Mouse (Mus musculus) heart, embryonic 14.5 days (tissue): ENCODE data around the gene Naip2. TPM values are rescaled to one million over a fixed set of nuclear protein-coding genes. Genes with fewer than 3 reads are reported as not detected.
"Not testable (repeated sequence)": the region's sequence is repeated elsewhere in the genome, so short reads cannot be mapped to it uniquely, and the experiment has no call there.

Experiments
- ATAC-seq: fragments of 200-750 bp; cut with Nextera tagmentation; 2 replicates; pipeline ENCODE4 v1.8.0; 2017; ENCODE audit warnings: low read depth, moderate TSS enrichment; ENCODE audit not compliant: insufficient number of reproducible peaks, insufficient read depth, low FRiP score
- H3K27ac ChIP-seq, 2 experiments: fragments of 200-500 bp in 1 of 2; fragments of 300-500 bp in 1 of 2; sonication (generic) in 1 of 2; replicated peaks in 1 of 2; 2 replicates each; pipeline ENCODE4 v1.5.1; 2012 to 2014; ENCODE audit warnings: low read depth in 2 of 2, low read length in 2 of 2, control low read depth in 1 of 2, mild to moderate bottlenecking in 1 of 2, mixed read lengths in 1 of 2; ENCODE audit not compliant: control insufficient read depth in 1 of 2, insufficient read depth in 1 of 2
- H3K27me3 ChIP-seq: fragments of 300-500 bp; sonication (generic); 2 replicates; pipeline ENCODE4 v1.6.1; 2014; ENCODE audit warnings: mild to moderate bottlenecking, low read length, control low read depth; ENCODE audit not compliant: control insufficient read depth, insufficient read depth
- H3K36me3 ChIP-seq: fragments of 300-500 bp; sonication (generic); 2 replicates; pipeline ENCODE4 v1.6.1; 2014; ENCODE audit warnings: mild to moderate bottlenecking, control low read depth, low read length, mixed read lengths; ENCODE audit not compliant: control insufficient read depth, insufficient read depth
- H3K4me1 ChIP-seq, 2 experiments: fragments of 200-500 bp in 1 of 2; fragments of 300-500 bp in 1 of 2; sonication (generic) in 1 of 2; 2 replicates each; pipeline ENCODE4 v1.6.1; 2012 to 2014; ENCODE audit warnings: low read length in 2 of 2, control low read depth in 1 of 2, mixed read lengths in 1 of 2; ENCODE audit not compliant: control insufficient read depth in 2 of 2, insufficient read depth in 2 of 2
- H3K4me2 ChIP-seq: fragments of 300-500 bp; sonication (generic); 2 replicates; pipeline ENCODE4 v1.6.1; 2014; ENCODE audit warnings: mild to moderate bottlenecking, low read length
- H3K4me3 ChIP-seq, 2 experiments: fragments of 200-500 bp in 1 of 2; fragments of 300-500 bp in 1 of 2; sonication (generic) in 1 of 2; 2 replicates each; pipeline ENCODE4 v1.5.1; 2012 to 2014; ENCODE audit warnings: low read length in 2 of 2, mild to moderate bottlenecking in 2 of 2, control low read depth in 1 of 2, low read depth in 1 of 2, moderate library complexity in 1 of 2; ENCODE audit not compliant: control insufficient read depth in 1 of 2, insufficient read depth in 1 of 2
- H3K9ac ChIP-seq: fragments of 300-500 bp; sonication (generic); 2 replicates; pipeline ENCODE4 v1.6.1; 2014; ENCODE audit warnings: mild to moderate bottlenecking, low read length
- H3K9me3 ChIP-seq: fragments of 300-500 bp; sonication (generic); 2 replicates; pipeline ENCODE4 v1.6.1; 2016; ENCODE audit warnings: low read length, control low read depth; ENCODE audit not compliant: control insufficient read depth
- WGBS: fragments of 180-500 bp; shearing (Covaris S2); extraction: QIAGEN DNeasy Blood & Tissue Kit; methylation state at CpG from one replicate; pipeline ENCODE4 v1.1.7; 2014; 5-methylcytosine and 5-hydroxymethylcytosine counted together
- polyA plus RNA-seq: library from polyadenylated mRNA; unstranded; fragments of >200 nt; fragmentation: Nextera tagmentation; extraction: Ambion mirVana; gene quantifications from 2 replicates; pipeline ENCODE4 v1.2.1, GENCODE M21; 2014

The Naip2 gene
- polyA plus RNA-seq = 0.23 and 0.24 TPM in 2 replicates

GRCm38 (mm10) chr13:100201659-100202333 is at the start of gene Naip2:
Gene Naip2 (minus strand): TSS chr13:100202092.
- H3K4me2 ChIP-seq, H3K27ac ChIP-seq, H3K36me3 ChIP-seq, ATAC-seq, H3K4me3 ChIP-seq, H3K4me1 ChIP-seq, H3K9ac ChIP-seq, H3K27me3 ChIP-seq, H3K9me3 ChIP-seq: not testable (repeated sequence)
- WGBS = 44% methylated on average over 3 of the region's 3 CpGs

- not testable (repeated sequence) for H3K36me3 ChIP-seq, H3K9me3 ChIP-seq, H3K27ac ChIP-seq, H3K27me3 ChIP-seq, H3K9ac ChIP-seq, H3K4me3 ChIP-seq, H3K4me1 ChIP-seq, ATAC-seq, H3K4me2 ChIP-seq
- WGBS = 61% methylated on average over 5 of the region's 5 CpGs
Observed at GRCm38 (mm10) chr13:100246896-100247519, 45.1 kb upstream of the Naip2 start.

- ATAC-seq, H3K4me1 ChIP-seq, H3K9ac ChIP-seq, H3K27me3 ChIP-seq, H3K9me3 ChIP-seq, H3K4me2 ChIP-seq, H3K36me3 ChIP-seq, H3K27ac ChIP-seq, H3K4me3 ChIP-seq: not testable (repeated sequence)
- 70% methylated on average over 4 of the region's 4 CpGs for WGBS
Observed at GRCm38 (mm10) chr13:100246223-100246622, 44.3 kb upstream of the Naip2 start, which contains the start of gene Naip5. Gene Naip5 (minus strand): TSS chr13:100246323.

GRCm38 (mm10) chr13:100243702-100244101 is 41.8 kb upstream of the Naip2 start:
- no peak overlapping the region for H3K4me2 ChIP-seq
- H3K27me3 ChIP-seq = no peaks in the 10 kb centered on the region
- no peaks in the 10 kb centered on the region for H3K9me3 ChIP-seq
- no peak overlapping the region for H3K27ac ChIP-seq
- no peak for ATAC-seq
- H3K4me3 ChIP-seq = no peak overlapping the region
- H3K36me3 ChIP-seq = no peaks in the 10 kb centered on the region
- H3K9ac ChIP-seq = no peak overlapping the region
- no peaks in the 10 kb centered on the region for H3K4me1 ChIP-seq

- not testable (repeated sequence) for H3K4me3 ChIP-seq, H3K9ac ChIP-seq, H3K36me3 ChIP-seq, H3K4me2 ChIP-seq, H3K27ac ChIP-seq, H3K27me3 ChIP-seq, H3K9me3 ChIP-seq, H3K4me1 ChIP-seq, ATAC-seq
- 83% methylated on average over 1 of the region's 1 CpGs for WGBS
Observed at GRCm38 (mm10) chr13:100213683-100214082, 11.8 kb upstream of the Naip2 start.

GRCm38 (mm10) chr13:100210540-100210939 is 8.6 kb upstream of the Naip2 start:
- Histone ChIP-seq H3K9me3 (no peaks in the 10 kb centered on the region), H3K4me2 (no peak overlapping the region), H3K9ac (no peak overlapping the region), H3K4me3 (no peak overlapping the region), H3K36me3 (no peaks in the 10 kb centered on the region), H3K4me1 (no peaks in the 10 kb centered on the region), H3K27me3 (no peaks in the 10 kb centered on the region), H3K27ac (no peak overlapping the region)
- 16% methylated on average over 8 of the region's 8 CpGs for WGBS
- ATAC-seq = no peak

- WGBS = 65% methylated on average over 1 of the region's 1 CpGs
- Histone ChIP-seq H3K9me3 (no peaks in the 10 kb centered on the region), H3K4me1 (no peaks in the 10 kb centered on the region), H3K27me3 (no peaks in the 10 kb centered on the region), H3K4me2 (no peak overlapping the region), H3K27ac (no peak overlapping the region), H3K4me3 (no peak overlapping the region), H3K36me3 (no peaks in the 10 kb centered on the region), H3K9ac (no peak overlapping the region)
- no peak for ATAC-seq
Observed at GRCm38 (mm10) chr13:100203319-100203718, 1.4 kb upstream of the Naip2 start.

- H3K4me3 ChIP-seq = no peak overlapping the region
- no peak overlapping the region for H3K27ac ChIP-seq
- no peaks in the 10 kb centered on the region for H3K36me3 ChIP-seq
- ATAC-seq = no peak
- H3K9ac ChIP-seq = no peak overlapping the region
- H3K9me3 ChIP-seq = no peaks in the 10 kb centered on the region
- no peaks in the 10 kb centered on the region for H3K4me1 ChIP-seq
- no peak overlapping the region for H3K4me2 ChIP-seq
- no peaks in the 10 kb centered on the region for H3K27me3 ChIP-seq
Observed at GRCm38 (mm10) chr13:100200778-100201177, 1.1 kb downstream of the Naip2 start.
